Mouse (Mus musculus): ENCODE data around the gene Otogl. TPM values are rescaled to one million over a fixed set of nuclear protein-coding genes. Genes with fewer than 3 reads are reported as not detected.
A peak's percentile ranks its signal among the peaks of the same experiment; 100 is the strongest.

Gene Otogl
- polyA plus RNA-seq (2012; rRNA removed) = 0.01 and 0.02 TPM in 2 replicates

DNA sequence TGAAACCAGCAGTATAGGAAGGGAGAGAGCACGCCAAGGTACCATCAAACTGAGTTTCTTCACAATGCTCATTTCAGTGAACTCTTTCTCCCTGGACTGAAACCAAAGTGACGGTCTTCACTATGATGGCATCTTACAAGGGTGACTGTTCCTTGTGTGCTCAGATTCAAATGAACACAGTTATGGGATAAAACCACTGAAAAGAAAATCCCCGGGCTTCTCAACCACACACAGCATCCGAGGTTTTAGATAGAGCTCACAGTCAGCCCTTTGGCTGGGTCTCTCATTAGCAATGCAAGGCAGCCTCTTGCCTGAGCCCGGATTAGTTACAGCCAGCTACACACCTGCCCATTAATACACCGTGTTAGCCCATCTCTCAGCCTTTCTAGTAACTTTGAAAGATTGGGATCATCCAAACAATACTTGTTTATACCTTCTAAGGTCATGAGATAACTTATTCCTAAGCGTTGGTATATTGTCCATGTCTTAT lies at the start of gene Otogl:
Otogl (minus strand) TSS at position 51 of the 490 bp plus-strand sequence.
- no peak for DNase-seq
- H3K27me3 ChIP-seq (replicated peaks; ENCODE audit: control insufficient read depth, insufficient read depth, low read length) = no peaks in the 10 kb centered on the region
- WGBS = 64% methylated on average over 7 of the region's 7 CpGs
- TF ChIP-seq CTCF (conservative IDR thresholded peaks at IDR 0.05; ENCODE audit: insufficient read depth, insufficient read length, low read depth, low read length) (no peak), POLR2A (IDR thresholded peaks at IDR 0.05; ENCODE audit: low read depth, low read length) (no peak)
- no peak within 1 kb of the TSS for H3K27ac ChIP-seq (ENCODE audit: insufficient read depth, low read depth, low read length)
- H3K4me1 ChIP-seq (ENCODE audit: control insufficient read depth, insufficient read depth, low read length) = no peaks in the 10 kb centered on the region
- H3K4me3 ChIP-seq (ENCODE audit: insufficient read depth, low read depth, low read length) = no peak within 1 kb of the TSS
- H3K36me3 ChIP-seq (ENCODE audit: control insufficient read depth, insufficient read depth, low read length) = no peaks in the 10 kb centered on the region

DNA sequence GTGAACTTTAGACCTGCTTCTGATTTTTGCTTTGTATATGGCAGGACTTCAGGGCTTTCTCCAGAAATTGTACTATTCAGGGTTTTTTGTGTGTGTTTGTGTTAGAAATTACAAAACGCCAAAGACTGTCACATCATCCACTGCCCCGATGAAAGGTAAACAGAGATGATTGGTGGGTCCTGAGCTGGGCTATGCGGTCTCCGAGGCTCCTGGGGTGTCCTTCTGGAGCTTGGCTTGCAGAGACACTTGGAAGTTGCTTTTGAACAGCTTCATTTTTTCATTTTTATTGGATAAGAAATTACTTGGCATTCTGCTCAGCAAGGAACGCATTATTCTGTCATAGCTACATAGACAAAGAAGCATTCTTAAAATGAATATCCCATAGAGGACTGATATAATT lies 44.7 kb upstream of the Otogl start:
- H3K4me3 ChIP-seq (ENCODE audit: insufficient read depth, low read depth, low read length) = no peak overlapping the region
- WGBS = 74% methylated on average over 5 of the region's 5 CpGs
- H3K27me3 ChIP-seq (replicated peaks; ENCODE audit: control insufficient read depth, insufficient read depth, low read length) = no peaks in the 10 kb centered on the region
- TF ChIP-seq CTCF (conservative IDR thresholded peaks at IDR 0.05; ENCODE audit: insufficient read depth, insufficient read length, low read depth, low read length) (no peak), POLR2A (IDR thresholded peaks at IDR 0.05; ENCODE audit: low read depth, low read length) (no peak)
- no peak overlapping the region for H3K27ac ChIP-seq (ENCODE audit: insufficient read depth, low read depth, low read length)
- no peak for DNase-seq
- H3K4me1 ChIP-seq (ENCODE audit: control insufficient read depth, insufficient read depth, low read length) = no peaks in the 10 kb centered on the region
- no peaks in the 10 kb centered on the region for H3K36me3 ChIP-seq (ENCODE audit: control insufficient read depth, insufficient read depth, low read length)

DNA sequence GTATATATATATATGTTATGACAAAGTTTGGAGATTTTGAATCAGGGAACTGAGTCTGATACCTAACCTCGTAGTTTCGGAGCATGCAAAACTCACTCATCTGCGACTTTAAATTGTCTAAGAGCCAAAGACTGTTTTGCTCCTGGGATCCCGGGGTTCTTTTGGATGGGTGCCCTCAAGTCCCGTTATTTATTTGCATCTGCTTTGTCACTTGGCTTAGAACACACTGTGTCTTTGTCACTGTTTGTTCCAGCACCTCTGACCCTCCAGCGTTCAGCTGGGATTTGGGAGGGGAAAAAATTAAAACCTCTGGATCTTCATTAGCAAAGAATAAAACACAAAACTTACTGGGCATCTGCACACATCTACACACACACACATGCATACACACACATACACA lies 42.5 kb upstream of the Otogl start:
- Histone ChIP-seq H3K4me1 (ENCODE audit: control insufficient read depth, insufficient read depth, low read length) (no peaks in the 10 kb centered on the region), H3K27me3 (replicated peaks; ENCODE audit: control insufficient read depth, insufficient read depth, low read length) (no peaks in the 10 kb centered on the region), H3K27ac (ENCODE audit: insufficient read depth, low read depth, low read length) (no peak overlapping the region), H3K4me3 (ENCODE audit: insufficient read depth, low read depth, low read length) (no peak overlapping the region), H3K36me3 (ENCODE audit: control insufficient read depth, insufficient read depth, low read length) (no peaks in the 10 kb centered on the region)
- TF ChIP-seq CTCF (conservative IDR thresholded peaks at IDR 0.05; ENCODE audit: insufficient read depth, insufficient read length, low read depth, low read length) = no peak
- TF ChIP-seq POLR2A (IDR thresholded peaks at IDR 0.05; ENCODE audit: low read depth, low read length) = no peak
- 19% methylated on average over 6 of the region's 6 CpGs for WGBS
- DNase-seq = peak; percentile 70

DNA sequence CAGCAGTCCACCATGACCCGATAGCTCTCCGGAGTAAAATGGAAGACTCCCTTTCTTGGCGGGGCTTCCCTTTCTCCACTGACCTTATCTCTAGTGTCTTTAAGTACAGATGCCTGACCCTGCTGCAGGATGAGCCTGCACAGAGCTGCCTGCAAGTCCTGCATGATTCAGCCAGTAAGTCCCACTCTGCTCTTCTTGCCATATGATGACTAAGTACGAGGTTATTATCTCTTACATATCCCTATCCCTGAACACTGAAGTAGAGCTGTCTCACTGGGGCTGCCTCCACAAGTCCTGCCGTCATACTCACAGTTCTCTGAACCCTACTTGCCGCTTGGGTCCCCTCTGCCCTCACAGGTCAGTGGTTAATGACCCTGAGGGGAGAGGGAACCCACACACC lies 39.7 kb upstream of the Otogl start:
- 86% methylated on average over 6 of the region's 6 CpGs for WGBS

DNA sequence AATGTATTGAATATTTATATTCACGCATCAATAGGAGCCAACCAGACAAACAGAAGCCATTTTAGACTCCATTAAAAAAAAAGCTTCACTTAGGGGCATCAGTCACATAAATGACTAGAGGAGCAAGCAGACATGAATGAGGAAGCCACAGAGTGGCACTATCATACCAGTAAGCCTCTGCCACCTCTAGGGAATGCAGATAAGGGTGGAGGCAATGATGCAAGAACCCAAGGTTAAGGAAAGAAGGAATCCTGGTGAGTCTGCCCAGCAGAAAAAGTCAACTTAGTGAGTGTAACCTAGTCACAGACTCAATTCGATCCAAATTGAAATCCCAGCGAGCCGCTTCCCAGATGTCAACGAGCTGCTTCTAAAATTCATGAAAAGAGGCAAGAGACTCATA lies 38.0 kb upstream of the Otogl start:
- Histone ChIP-seq H3K4me3 (ENCODE audit: insufficient read depth, low read depth, low read length) (no peak overlapping the region), H3K4me1 (ENCODE audit: control insufficient read depth, insufficient read depth, low read length) (no peaks in the 10 kb centered on the region), H3K27ac (ENCODE audit: insufficient read depth, low read depth, low read length) (no peak overlapping the region), H3K27me3 (replicated peaks; ENCODE audit: control insufficient read depth, insufficient read depth, low read length) (no peaks in the 10 kb centered on the region), H3K36me3 (ENCODE audit: control insufficient read depth, insufficient read depth, low read length) (no peaks in the 10 kb centered on the region)
- DNase-seq = no peak
- TF ChIP-seq POLR2A (IDR thresholded peaks at IDR 0.05; ENCODE audit: low read depth, low read length) = no peak
- TF ChIP-seq CTCF (conservative IDR thresholded peaks at IDR 0.05; ENCODE audit: insufficient read depth, insufficient read length, low read depth, low read length) = 0 out of 2 replicates have a peak, but pooled peaks have one; percentile 13
- 95% methylated on average over 5 of the region's 5 CpGs for WGBS

More for the DNA sequence above, 39.7 kb upstream of the Otogl start:
- Histone ChIP-seq H3K4me1 (ENCODE audit: control insufficient read depth, insufficient read depth, low read length) (no peaks in the 10 kb centered on the region), H3K27me3 (replicated peaks; ENCODE audit: control insufficient read depth, insufficient read depth, low read length) (no peaks in the 10 kb centered on the region), H3K4me3 (ENCODE audit: insufficient read depth, low read depth, low read length) (no peak overlapping the region), H3K36me3 (ENCODE audit: control insufficient read depth, insufficient read depth, low read length) (no peaks in the 10 kb centered on the region), H3K27ac (ENCODE audit: insufficient read depth, low read depth, low read length) (no peak overlapping the region)
- no peak for TF ChIP-seq CTCF (conservative IDR thresholded peaks at IDR 0.05; ENCODE audit: insufficient read depth, insufficient read length, low read depth, low read length)
- no peak for TF ChIP-seq POLR2A (IDR thresholded peaks at IDR 0.05; ENCODE audit: low read depth, low read length)
- DNase-seq = no peak

DNA sequence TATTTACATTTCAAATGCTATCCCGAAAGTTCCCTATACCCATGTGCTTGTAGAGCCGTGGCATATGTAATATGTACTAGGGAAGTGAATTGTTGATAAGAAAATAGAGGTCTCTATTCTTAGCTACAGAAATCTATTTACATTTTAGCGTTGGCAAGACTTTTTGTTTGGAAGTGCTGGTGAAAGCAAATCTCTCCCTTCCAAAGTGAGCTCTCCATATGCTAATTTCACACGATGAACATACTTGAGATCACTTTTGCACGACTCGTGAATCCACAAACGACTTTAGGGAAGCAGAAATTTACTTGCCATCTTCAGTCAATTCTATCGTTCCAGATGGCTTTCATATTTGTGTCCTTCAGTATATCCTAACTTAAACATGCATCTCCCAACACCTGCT lies 36.7 kb upstream of the Otogl start:
- no peak for DNase-seq
- TF ChIP-seq POLR2A (IDR thresholded peaks at IDR 0.05; ENCODE audit: low read depth, low read length) = no peak
- TF ChIP-seq CTCF (conservative IDR thresholded peaks at IDR 0.05; ENCODE audit: insufficient read depth, insufficient read length, low read depth, low read length) = no peak
- Histone ChIP-seq H3K36me3 (ENCODE audit: control insufficient read depth, insufficient read depth, low read length) (no peaks in the 10 kb centered on the region), H3K27ac (ENCODE audit: insufficient read depth, low read depth, low read length) (no peak overlapping the region), H3K4me3 (ENCODE audit: insufficient read depth, low read depth, low read length) (no peak overlapping the region), H3K4me1 (ENCODE audit: control insufficient read depth, insufficient read depth, low read length) (no peaks in the 10 kb centered on the region), H3K27me3 (replicated peaks; ENCODE audit: control insufficient read depth, insufficient read depth, low read length) (no peaks in the 10 kb centered on the region)
- 83% methylated on average over 8 of the region's 8 CpGs for WGBS

DNA sequence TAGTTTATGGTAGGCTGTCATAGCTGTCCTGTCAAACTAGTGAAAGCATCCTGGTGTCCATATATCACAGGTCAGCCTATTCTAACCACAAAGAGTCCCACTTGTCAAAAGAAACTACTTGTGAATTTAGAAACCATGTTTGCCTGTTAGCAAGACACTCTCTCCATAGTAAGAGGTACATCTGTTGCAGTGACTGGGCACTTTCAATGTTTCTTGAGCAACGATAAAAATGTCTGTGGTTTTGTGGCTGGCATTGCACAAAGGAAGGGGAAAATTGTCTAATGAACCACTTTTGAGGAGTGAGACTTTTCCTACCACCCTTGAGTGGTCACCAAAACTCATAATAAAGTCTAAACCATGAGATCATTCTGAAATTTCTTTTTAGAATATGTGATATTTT lies 36.1 kb upstream of the Otogl start:
- TF ChIP-seq CTCF (conservative IDR thresholded peaks at IDR 0.05; ENCODE audit: insufficient read depth, insufficient read length, low read depth, low read length) = no peak
- Histone ChIP-seq H3K27ac (ENCODE audit: insufficient read depth, low read depth, low read length) (no peak overlapping the region), H3K4me3 (ENCODE audit: insufficient read depth, low read depth, low read length) (no peak overlapping the region), H3K27me3 (replicated peaks; ENCODE audit: control insufficient read depth, insufficient read depth, low read length) (no peaks in the 10 kb centered on the region), H3K4me1 (ENCODE audit: control insufficient read depth, insufficient read depth, low read length) (no peaks in the 10 kb centered on the region), H3K36me3 (ENCODE audit: control insufficient read depth, insufficient read depth, low read length) (no peaks in the 10 kb centered on the region)
- DNase-seq = no peak
- 69% methylated on average over 1 of the region's 1 CpGs for WGBS

All from kidney, adult 2 months (tissue).